Mouse (Mus musculus): Measurements from ENCODE around the gene Trem1. TPM values are rescaled to one million over a fixed set of nuclear protein-coding genes. Genes with fewer than 3 reads are reported as not detected.

Trem1 gene
- polyA plus RNA-seq, 1 experiment from 2014 or later: not detected

Other genes with a start within 250 kb of the Trem1 start
- gene 1700122O11Rik, start 194.5 kb upstream of the Trem1 start, polyA plus RNA-seq (2015; fragmentation: Nextera tagmentation; extraction: Ambion mirVana): not detected in 2 replicates
- 0.24 TPM in 2 replicates for gene 1700067P10Rik, start 143.4 kb upstream of the Trem1 start, polyA plus RNA-seq (2015; fragmentation: Nextera tagmentation; extraction: Ambion mirVana)
- not detected in 2 replicates for gene 9830107B12Rik, start 86.5 kb upstream of the Trem1 start, polyA plus RNA-seq (2015; fragmentation: Nextera tagmentation; extraction: Ambion mirVana)
- 0.14 TPM in 1 of 2 replicates, not detected in the other for gene A530064D06Rik, start 65.5 kb upstream of the Trem1 start, polyA plus RNA-seq (2015; fragmentation: Nextera tagmentation; extraction: Ambion mirVana)
- gene Trem3, start 15.0 kb downstream of the Trem1 start, polyA plus RNA-seq (2015; fragmentation: Nextera tagmentation; extraction: Ambion mirVana): not detected in 2 replicates
- 0.17 and 0.59 TPM in 2 replicates for gene Treml4, start 31.5 kb downstream of the Trem1 start, polyA plus RNA-seq (2015; fragmentation: Nextera tagmentation; extraction: Ambion mirVana)
- gene Treml2, start 66.7 kb downstream of the Trem1 start, polyA plus RNA-seq (2015; fragmentation: Nextera tagmentation; extraction: Ambion mirVana): 0.27 TPM in 1 of 2 replicates, not detected in the other
- 0.06 and 0.14 TPM in 2 replicates for gene B430306N03Rik, start 83.4 kb downstream of the Trem1 start, polyA plus RNA-seq (2015; fragmentation: Nextera tagmentation; extraction: Ambion mirVana)
- 4.5 and 6.7 TPM in 2 replicates for gene Trem2, start 113.6 kb downstream of the Trem1 start, polyA plus RNA-seq (2015; fragmentation: Nextera tagmentation; extraction: Ambion mirVana)
- 0.49 and 0.76 TPM in 2 replicates for gene Treml1, start 127.1 kb downstream of the Trem1 start, polyA plus RNA-seq (2015; fragmentation: Nextera tagmentation; extraction: Ambion mirVana)
- gene Nfya, start 177.1 kb downstream of the Trem1 start, polyA plus RNA-seq (2015; fragmentation: Nextera tagmentation; extraction: Ambion mirVana): 8.9 and 10.6 TPM in 2 replicates
- 33.2 and 34.3 TPM in 2 replicates for gene Oard1, start 177.2 kb downstream of the Trem1 start, polyA plus RNA-seq (2015; fragmentation: Nextera tagmentation; extraction: Ambion mirVana)
- 0.88 and 4.2 TPM in 2 replicates for gene Apobec2, start 200.2 kb downstream of the Trem1 start, polyA plus RNA-seq (2015; fragmentation: Nextera tagmentation; extraction: Ambion mirVana)
- 0.93 and 1.6 TPM in 2 replicates for gene Tspo2, start 218.8 kb downstream of the Trem1 start, polyA plus RNA-seq (2015; fragmentation: Nextera tagmentation; extraction: Ambion mirVana)
- gene Unc5cl, start 222.1 kb downstream of the Trem1 start, polyA plus RNA-seq (2015; fragmentation: Nextera tagmentation; extraction: Ambion mirVana): 0.15 and 0.39 TPM in 2 replicates

Measured in hindbrain, embryonic 16.5 days (tissue).